Mouse (Mus musculus) E14TG2a.4 (cell line): ENCODE measurements around the gene Mrps23.
A peak's percentile ranks its signal among the peaks of the same experiment; 100 is the strongest.

ENCODE experiments used
- CTCF ChIP-seq: conservative IDR thresholded peaks from 2 replicates; pipeline ENCODE4 v1.5.1; 2014; ENCODE audit warnings: low read length
- NANOG ChIP-seq: IDR thresholded peaks from 2 replicates; pipeline ENCODE4 v1.6.1; 2014; ENCODE audit warnings: borderline replicate concordance, low read length, mixed read lengths
- POU5F1 ChIP-seq: IDR thresholded peaks from 2 replicates; pipeline ENCODE4 v1.6.1; 2014; ENCODE audit warnings: low read length, borderline replicate concordance

- TF ChIP-seq CTCF (peak; percentile 51), NANOG (no peak), POU5F1 (no peak)
Observed at GRCm38 (mm10) chr11:88187417-88188133, 16.6 kb upstream of the Mrps23 start.
